Mouse (Mus musculus) MEL (cell line): ENCODE measurements around the gene Cpsf6. TPM values are rescaled to one million over a fixed set of nuclear protein-coding genes. Genes with fewer than 3 reads are reported as not detected.

Source experiments
- DNase-seq: peaks from one replicate; pipeline ENCODE4 v3.0.0; 2011; ENCODE audit warnings: low read depth, low spot score
- H3K27ac ChIP-seq: 2 replicates; pipeline ENCODE4 v1.5.1; 2012; ENCODE audit warnings: low read depth, mild to moderate bottlenecking, control low read depth, low read length, moderate library complexity; ENCODE audit not compliant: control insufficient read depth
- H3K27me3 ChIP-seq, 2 experiments: fragments of 150-350 bp in 1 of 2; sonication (generic) in 1 of 2; 2 replicates each; pipeline ENCODE4 v1.6.1; 2012; ENCODE audit warnings: low read length in 2 of 2, mild to moderate bottlenecking in 2 of 2, improper control_type of control experiment in 1 of 2, moderate library complexity in 1 of 2; ENCODE audit not compliant: insufficient read depth in 2 of 2, control insufficient read depth in 1 of 2
- H3K36me3 ChIP-seq, 2 experiments: 2 replicates each; pipeline ENCODE4 v1.6.1; 2012 to 2014; ENCODE audit warnings: low read length in 2 of 2, improper control_type of control experiment in 1 of 2, inconsistent platforms in 1 of 2, mild to moderate bottlenecking in 1 of 2; ENCODE audit not compliant: insufficient read depth in 2 of 2, control insufficient read depth in 1 of 2
- H3K4me1 ChIP-seq, 2 experiments: fragments of 150-350 bp in 1 of 2; sonication (generic) in 1 of 2; 2 replicates each; pipeline ENCODE4 v1.6.1; 2012; ENCODE audit warnings: low read length in 2 of 2, improper control_type of control experiment in 1 of 2, mild to moderate bottlenecking in 1 of 2; ENCODE audit not compliant: insufficient read depth in 2 of 2, control insufficient read depth in 1 of 2
- H3K4me3 ChIP-seq, 2 experiments: fragments of 150-350 bp in 1 of 2; sonication (generic) in 1 of 2; 2 replicates each; pipeline ENCODE4 v1.5.1; 2012; ENCODE audit warnings: low read depth in 2 of 2, low read length in 2 of 2, mild to moderate bottlenecking in 2 of 2, moderate library complexity in 2 of 2, control low read depth in 1 of 2, improper control_type of control experiment in 1 of 2; ENCODE audit not compliant: control insufficient read depth in 1 of 2, insufficient read depth in 1 of 2
- H3K79me2 ChIP-seq: 2 replicates; pipeline ENCODE4 v1.6.1; 2012; ENCODE audit warnings: mild to moderate bottlenecking, low read length, moderate library complexity; ENCODE audit not compliant: control insufficient read depth, poor library complexity, insufficient read depth
- H3K9ac ChIP-seq: 2 replicates; pipeline ENCODE4 v1.6.1; 2012; ENCODE audit warnings: low read depth, mild to moderate bottlenecking, control low read depth, low read length, moderate library complexity; ENCODE audit not compliant: control insufficient read depth, poor library complexity, severe bottlenecking
- H3K9me3 ChIP-seq: fragments of 150-350 bp; sonication (generic); replicated peaks from 2 replicates; pipeline ENCODE4 v1.6.1; 2012; ENCODE audit warnings: mild to moderate bottlenecking, low read length, improper control_type of control experiment, moderate library complexity; ENCODE audit not compliant: insufficient read depth
- CTCF ChIP-seq, 3 experiments: IDR thresholded peaks in 2 of 3; conservative IDR thresholded peaks in 1 of 3; 2 replicates each; pipeline ENCODE4 v1.5.1; 2011 to 2012; ENCODE audit warnings: low read length in 3 of 3, low read depth in 2 of 3, mild to moderate bottlenecking in 2 of 3, improper control_type of control experiment in 1 of 3, inconsistent platforms in 1 of 3, mixed read lengths in 1 of 3, moderate library complexity in 1 of 3; ENCODE audit not compliant: control insufficient read depth in 1 of 3, insufficient read depth in 1 of 3, poor library complexity in 1 of 3, severe bottlenecking in 1 of 3
- E2F4 ChIP-seq: IDR thresholded peaks from 2 replicates; pipeline ENCODE4 v1.6.1; 2011; ENCODE audit warnings: low read depth, low read length, improper control_type of control experiment, borderline replicate concordance
- HCFC1 ChIP-seq: IDR thresholded peaks from 2 replicates; pipeline ENCODE4 v1.6.1; 2012; ENCODE audit warnings: low read depth, mild to moderate bottlenecking, inconsistent platforms, low read length, improper control_type of control experiment, moderate library complexity
- MAFK ChIP-seq: IDR thresholded peaks from 2 replicates; pipeline ENCODE4 v1.6.1; 2011; ENCODE audit warnings: low read depth, mild to moderate bottlenecking, low read length, improper control_type of control experiment, borderline replicate concordance
- MEF2A ChIP-seq: IDR thresholded peaks from 2 replicates; pipeline ENCODE4 v1.6.1; 2014; ENCODE audit warnings: low read depth, mild to moderate bottlenecking, inconsistent platforms, low read length, improper control_type of control experiment; ENCODE audit not compliant: poor library complexity, insufficient replicate concordance, severe bottlenecking; ENCODE audit errors: extremely low read depth
- RAD21 ChIP-seq: IDR thresholded peaks from 2 replicates; pipeline ENCODE4 v1.6.1; 2011; ENCODE audit warnings: mild to moderate bottlenecking, low read depth, low read length, improper control_type of control experiment
- SMC3 ChIP-seq: IDR thresholded peaks from 2 replicates; pipeline ENCODE4 v1.6.1; 2011; ENCODE audit warnings: low read depth, low read length, improper control_type of control experiment
- TBP ChIP-seq: IDR thresholded peaks from 2 replicates; pipeline ENCODE4 v1.8.0; 2011; ENCODE audit warnings: low read depth, low read length, improper control_type of control experiment
- TCF12 ChIP-seq: IDR thresholded peaks from 2 replicates; pipeline ENCODE4 v1.6.1; 2014; ENCODE audit warnings: low read depth, mild to moderate bottlenecking, inconsistent platforms, low read length, improper control_type of control experiment, moderate library complexity
- USF1 ChIP-seq: IDR thresholded peaks from 2 replicates; pipeline ENCODE4 v1.6.1; 2014; ENCODE audit warnings: low read depth, mild to moderate bottlenecking, inconsistent platforms, low read length, improper control_type of control experiment, moderate library complexity
- USF2 ChIP-seq, 2 experiments: IDR thresholded peaks; 2 replicates each; pipeline ENCODE4 v1.6.1; 2011 to 2012; ENCODE audit warnings: improper control_type of control experiment in 2 of 2, low read length in 2 of 2, borderline replicate concordance in 1 of 2, inconsistent platforms in 1 of 2, low read depth in 1 of 2, mild to moderate bottlenecking in 1 of 2; ENCODE audit not compliant: insufficient read depth in 1 of 2
- ZNF384 ChIP-seq: IDR thresholded peaks from 2 replicates; pipeline ENCODE4 v1.6.1; 2012; ENCODE audit warnings: low read depth, mild to moderate bottlenecking, inconsistent platforms, low read length, improper control_type of control experiment
- polyA plus RNA-seq, 2 experiments: library from polyadenylated mRNA; stranded (reverse) in 1 of 2; unstranded in 1 of 2; fragments of >175 nt in 1 of 2; fragments of >200 nt in 1 of 2; gene quantifications; 2 replicates each; pipeline versions ENCODE4 v1.2.1 to v1.2.4; 2012; ENCODE audit warnings: low replicate concordance in 2 of 2, low read depth in 1 of 2; ENCODE audit not compliant: insufficient read length in 2 of 2, insufficient read depth in 1 of 2, missing spikeins in 1 of 2
- total RNA-seq: library from RNA; depleted of rRNA; stranded (reverse); fragments of 300-350 nt; gene quantifications from 2 replicates; pipeline ENCODE4 v1.2.3, GENCODE M21; 2012

The Cpsf6 gene
- total and polyA plus RNA-seq, 3 experiments = 85.7 to 88.2 TPM; not detected in 1

DNA sequence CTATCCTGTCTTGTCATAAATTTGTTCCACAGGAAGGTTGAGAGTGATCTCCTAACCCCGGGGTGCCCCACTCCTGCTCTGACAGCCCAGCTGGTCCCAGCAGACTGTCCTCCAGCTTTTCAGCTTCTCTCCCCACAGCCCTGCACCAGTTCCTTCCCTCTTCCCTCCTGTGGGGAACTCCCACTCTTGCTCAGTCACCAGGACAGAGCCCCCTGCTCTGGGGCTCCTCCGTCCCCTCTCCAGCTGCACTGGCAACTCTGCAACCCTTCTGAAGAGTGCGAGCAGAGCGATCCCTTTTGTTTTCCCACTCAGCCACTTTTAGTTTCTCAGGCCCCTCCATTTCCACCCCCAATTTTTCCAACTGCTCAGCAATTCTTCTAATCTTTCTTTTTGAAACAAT lies 44.2 kb downstream of the Cpsf6 start:
- no peak overlapping the region for H3K27ac ChIP-seq
- TF ChIP-seq TCF12 (no peak), E2F4 (no peak), MAFK (no peak), RAD21 (no peak)

DNA sequence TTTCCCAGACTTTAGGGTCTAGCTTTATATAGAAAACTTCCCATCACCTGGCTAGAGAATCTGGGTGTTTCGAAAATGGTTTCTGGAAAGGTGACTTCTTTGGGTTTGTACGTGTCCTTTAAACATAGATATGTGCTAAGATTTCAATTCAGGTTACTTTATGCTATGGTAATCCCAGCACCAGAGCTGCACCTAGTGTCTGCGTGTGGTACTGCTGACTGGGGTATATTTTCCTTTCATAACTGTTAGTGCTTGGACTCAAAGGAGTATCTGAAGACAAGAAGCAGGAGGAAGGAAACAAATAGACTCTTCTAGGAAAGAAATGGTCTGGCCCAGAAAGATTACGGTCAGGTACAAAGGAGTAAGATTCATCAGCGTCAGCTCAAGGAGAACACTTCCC lies 49.3 kb downstream of the Cpsf6 start:
- Histone ChIP-seq H3K27ac (no peak overlapping the region), H3K27me3 (no peaks in the 10 kb centered on the region), H3K79me2 (no peaks in the 10 kb centered on the region), H3K4me1 (no peaks in the 10 kb centered on the region), H3K36me3 (no peaks in the 10 kb centered on the region), H3K9ac (no peak overlapping the region), H3K9me3 (no peaks in the 10 kb centered on the region), H3K4me3 (no peak overlapping the region)
- peak; percentile 57 for TF ChIP-seq SMC3
- peak; percentile 39 to 62 (median 45) for TF ChIP-seq CTCF (IDR thresholded peaks at IDR 0.05 in 2 of 3, conservative IDR thresholded peaks at IDR 0.05 in 1 of 3; ENCODE audit: control insufficient read depth in 1 of 3, insufficient read depth in 1 of 3, low read depth in 2 of 3, low read length in 3 of 3, poor library complexity in 1 of 3, severe bottlenecking in 1 of 3)
- TF ChIP-seq RAD21 = peak; percentile 56
- TF ChIP-seq ZNF384 = no peak
- DNase-seq = peak; percentile 51

More for the DNA sequence above, 44.2 kb downstream of the Cpsf6 start:
- Histone ChIP-seq H3K36me3 (peaks cover 0 to 3% of the 10 kb centered on the region in 2 experiments; a peak in 2 of 4 replicates), H3K9ac (no peak overlapping the region), H3K4me1 (peaks cover 0 to 3% of the 10 kb centered on the region in 2 experiments; a peak in 1 of 4 replicates), H3K4me3 (no peak overlapping the region), H3K27me3 (no peaks in the 10 kb centered on the region), H3K79me2 (no peaks in the 10 kb centered on the region), H3K9me3 (no peaks in the 10 kb centered on the region)
- DNase-seq = no peak

DNA sequence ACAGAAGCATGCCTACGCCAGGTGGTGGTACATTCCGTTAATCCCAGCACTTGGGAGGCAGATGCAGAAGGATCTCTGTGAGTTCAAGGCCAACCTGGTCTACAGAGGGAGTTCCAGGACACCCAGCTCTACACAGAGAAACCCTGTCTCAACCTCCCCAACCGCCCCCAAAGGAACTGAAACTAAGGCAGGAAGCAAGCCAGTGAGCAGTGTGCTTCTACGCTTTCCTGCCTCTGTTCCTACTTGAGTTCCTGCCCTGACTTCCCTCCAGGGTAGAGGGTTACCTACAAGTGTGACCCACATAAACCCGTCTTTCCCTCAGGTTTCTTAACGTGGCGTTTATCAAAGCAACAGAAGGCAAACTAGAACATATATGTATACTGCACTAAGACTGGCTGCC lies 56.0 kb downstream of the Cpsf6 start:
- Histone ChIP-seq H3K9ac (no peak overlapping the region), H3K79me2 (no peaks in the 10 kb centered on the region), H3K9me3 (no peaks in the 10 kb centered on the region)
- DNase-seq = no peak
- TF ChIP-seq MEF2A (no peak), TBP (no peak), HCFC1 (no peak), USF2 (IDR thresholded peaks at IDR 0.05; ENCODE audit: borderline replicate concordance in 1 of 2, insufficient read depth in 1 of 2, low read depth in 1 of 2, low read length in 2 of 2) (no peak), USF1 (no peak)
- TF ChIP-seq, all 39 proteins: peak for 0
- Histone ChIP-seq H3K36me3 (no peaks in the 10 kb centered on the region), H3K27me3 (no peaks in the 10 kb centered on the region), H3K4me1 (no peaks in the 10 kb centered on the region), H3K4me3 (no peak overlapping the region), H3K27ac (no peak overlapping the region)
